Mouse (Mus musculus): Measurements from ENCODE around the gene Actr3. TPM values are rescaled to one million over a fixed set of nuclear protein-coding genes. Genes with fewer than 3 reads are reported as not detected.

Gene Actr3
- 1,396 TPM for polyA plus RNA-seq (2015; fragmentation: Illumina TruSeq; extraction: RNeasy Lipid Tissue Mini Kit (QIAGEN cat#74804); ENCODE audit: insufficient read depth, low replicate concordance)

GRCm38 (mm10) chr1:125435369-125436135 lies at the start of gene Actr3:
Gene Actr3 (minus strand): TSS chr1:125435727.

Other genes starting within 250 kb of the Actr3 start
- gene Slc35f5, start 124.9 kb upstream of the Actr3 start, polyA plus RNA-seq (2015; fragmentation: Illumina TruSeq; extraction: RNeasy Lipid Tissue Mini Kit (QIAGEN cat#74804); ENCODE audit: insufficient read depth, low replicate concordance), result 13.5 TPM
- not detected for gene Gpr39, start 241.3 kb upstream of the Actr3 start, polyA plus RNA-seq (2015; fragmentation: Illumina TruSeq; extraction: RNeasy Lipid Tissue Mini Kit (QIAGEN cat#74804); ENCODE audit: insufficient read depth, low replicate concordance)

Data from spleen, adult 10 weeks (tissue).